Mouse (Mus musculus) midbrain, embryonic 15.5 days (tissue): ENCODE measurements at regions not wholly inside any gene's neighbourhood (a gene's known extent, or its start where the extent isn't known, plus 50 kb on each side); places are given as distances from the start of the nearest gene placed in this dataset.

Source experiments
- ATAC-seq: fragments of 200-750 bp; cut with Nextera tagmentation; replicated peaks from 2 replicates; pipeline ENCODE4 v1.8.0; 2017; ENCODE audit warnings: moderate TSS enrichment
- H3K27ac ChIP-seq: fragments of 300-500 bp; sonication (generic); 2 replicates; pipeline ENCODE4 v1.5.1; 2015; ENCODE audit warnings: mild to moderate bottlenecking, inconsistent platforms
- H3K27me3 ChIP-seq: fragments of 300-500 bp; sonication (generic); replicated peaks from 2 replicates; pipeline ENCODE4 v1.6.1; 2015; ENCODE audit warnings: inconsistent platforms
- H3K36me3 ChIP-seq: fragments of 300-500 bp; sonication (generic); replicated peaks from 2 replicates; pipeline ENCODE4 v1.6.1; 2015; ENCODE audit warnings: inconsistent platforms
- H3K4me1 ChIP-seq: fragments of 300-500 bp; sonication (generic); 2 replicates; pipeline ENCODE4 v1.6.1; 2015; ENCODE audit warnings: inconsistent platforms
- H3K4me2 ChIP-seq: fragments of 300-500 bp; sonication (generic); 2 replicates; pipeline ENCODE4 v1.6.1; 2015; ENCODE audit warnings: inconsistent platforms, mild to moderate bottlenecking, moderate library complexity
- H3K4me3 ChIP-seq: fragments of 300-500 bp; sonication (generic); 2 replicates; pipeline ENCODE4 v1.5.1; 2015; ENCODE audit warnings: mild to moderate bottlenecking, inconsistent platforms
- H3K9ac ChIP-seq: fragments of 300-500 bp; sonication (generic); 2 replicates; pipeline ENCODE4 v1.6.1; 2015; ENCODE audit warnings: mild to moderate bottlenecking, inconsistent platforms
- H3K9me3 ChIP-seq: fragments of 300-500 bp; sonication (generic); 2 replicates; pipeline ENCODE4 v1.6.1; 2016; ENCODE audit warnings: inconsistent platforms
- WGBS: fragments of 180-500 bp; shearing (Covaris S2); methylation state at CpG from one replicate; pipeline ENCODE4 v1.1.7; 2015; ENCODE audit warnings: mixed read lengths; 5-methylcytosine and 5-hydroxymethylcytosine counted together

DNA sequence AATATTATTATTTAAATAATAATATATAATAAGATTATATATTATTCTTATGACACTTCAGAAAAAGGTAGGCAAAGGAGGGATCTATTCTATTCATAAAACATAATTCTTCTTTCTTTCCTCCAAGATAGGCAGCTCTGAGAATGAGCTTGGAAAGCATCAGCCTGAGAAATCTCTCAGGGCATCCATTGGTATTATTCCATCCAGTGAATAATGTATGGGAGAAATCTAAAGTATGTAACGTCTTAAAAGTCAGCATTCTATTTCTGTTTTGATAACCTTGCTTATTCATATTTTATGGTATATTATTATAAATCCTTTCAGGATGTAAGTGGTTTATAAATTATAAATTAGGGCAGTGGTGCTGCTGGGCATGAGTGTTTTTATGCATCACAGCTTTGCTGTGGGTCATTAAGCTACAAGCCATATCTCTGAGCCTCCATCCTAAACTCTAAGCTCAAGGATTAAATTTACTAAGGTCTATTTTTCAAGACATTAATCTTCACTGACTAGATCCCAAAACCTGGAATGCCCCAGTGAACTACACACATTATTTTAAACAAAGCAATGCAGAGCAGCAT lies 766.9 kb upstream of the Luzp2 start:
- no peak overlapping the region for H3K4me2 ChIP-seq
- no peak overlapping the region for H3K4me3 ChIP-seq
- 58% methylated on average over 1 of the region's 1 CpGs for WGBS
- H3K36me3 ChIP-seq = no peaks in the 10 kb centered on the region
- no peak overlapping the region for H3K9ac ChIP-seq
- H3K9me3 ChIP-seq = no peaks in the 10 kb centered on the region
- no peaks in the 10 kb centered on the region for H3K4me1 ChIP-seq
- ATAC-seq = peak; percentile 60
- H3K27me3 ChIP-seq = no peaks in the 10 kb centered on the region
- no peak overlapping the region for H3K27ac ChIP-seq

DNA sequence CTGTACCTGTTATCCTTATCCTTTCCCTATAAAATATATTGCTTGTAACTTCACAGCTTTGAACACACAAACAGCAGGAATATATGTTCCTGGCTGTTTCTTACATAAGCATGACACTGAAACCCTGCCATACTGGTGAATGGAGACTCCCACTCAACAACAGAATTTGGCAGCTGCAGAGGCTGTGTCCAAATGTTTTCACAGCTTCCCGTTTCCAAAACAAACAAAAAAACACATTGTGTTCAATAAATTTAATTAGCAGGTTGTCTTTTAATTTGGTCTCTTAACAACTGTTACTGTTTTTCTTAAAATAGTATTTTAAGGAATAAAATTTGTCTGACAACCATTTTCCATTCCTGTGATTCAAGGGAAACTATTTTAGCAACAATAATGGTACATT lies 718.3 kb upstream of the Luzp2 start:
- Histone ChIP-seq H3K4me1 (no peaks in the 10 kb centered on the region), H3K27me3 (no peaks in the 10 kb centered on the region), H3K9ac (no peak overlapping the region), H3K36me3 (no peaks in the 10 kb centered on the region), H3K27ac (no peak overlapping the region), H3K4me2 (no peak overlapping the region), H3K9me3 (no peaks in the 10 kb centered on the region), H3K4me3 (no peak overlapping the region)
- no peak for ATAC-seq
- 88% methylated on average over 1 of the region's 1 CpGs for whole genome bisulfite sequencing

- WGBS = 51% methylated on average over 1 of the region's 1 CpGs
- no peak overlapping the region for H3K9ac ChIP-seq
- no peaks in the 10 kb centered on the region for H3K36me3 ChIP-seq
- H3K4me2 ChIP-seq = no peak overlapping the region
- ATAC-seq = no peak
- no peaks in the 10 kb centered on the region for H3K9me3 ChIP-seq
- no peaks in the 10 kb centered on the region for H3K4me1 ChIP-seq
- no peaks in the 10 kb centered on the region for H3K27me3 ChIP-seq
- H3K27ac ChIP-seq = no peak overlapping the region
- H3K4me3 ChIP-seq = no peak overlapping the region
These were observed 696.3 kb upstream of the Luzp2 start for GRCm38 (mm10) chr7:54138988-54139387.

DNA sequence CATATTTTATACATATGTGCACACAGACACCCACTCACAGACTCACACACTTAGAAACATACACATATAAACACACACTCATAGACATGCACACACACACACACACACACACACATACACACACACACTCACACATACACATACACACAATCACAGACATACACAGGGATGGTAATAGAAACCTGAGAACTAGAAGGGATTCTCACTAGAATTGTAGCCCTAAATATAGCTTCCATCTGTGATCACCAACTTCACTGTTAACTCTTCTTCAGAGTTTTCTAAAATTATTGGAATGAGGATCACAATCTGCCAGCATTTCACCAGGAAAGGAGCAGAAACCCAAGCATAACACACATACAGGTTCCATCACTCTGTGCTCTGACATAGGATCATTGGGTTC lies 684.4 kb upstream of the Luzp2 start:
- Histone ChIP-seq H3K4me1 (no peaks in the 10 kb centered on the region), H3K9me3 (no peaks in the 10 kb centered on the region), H3K27me3 (no peaks in the 10 kb centered on the region), H3K36me3 (no peaks in the 10 kb centered on the region), H3K4me3 (no peak overlapping the region), H3K4me2 (no peak overlapping the region), H3K27ac (no peak overlapping the region), H3K9ac (no peak overlapping the region)
- ATAC-seq = no peak

GRCm38 (mm10) chr7:54200001-54200400 lies 635.3 kb upstream of the Luzp2 start:
- H3K4me2 ChIP-seq = no peak overlapping the region
- no peaks in the 10 kb centered on the region for H3K9me3 ChIP-seq
- no peak overlapping the region for H3K9ac ChIP-seq
- ATAC-seq = no peak
- H3K4me3 ChIP-seq = no peak overlapping the region
- H3K4me1 ChIP-seq = no peaks in the 10 kb centered on the region
- no peaks in the 10 kb centered on the region for H3K36me3 ChIP-seq
- H3K27ac ChIP-seq = no peak overlapping the region
- H3K27me3 ChIP-seq = no peaks in the 10 kb centered on the region
